Mouse (Mus musculus): ENCODE measurements around the gene Nhlh2. TPM values are rescaled to one million over a fixed set of nuclear protein-coding genes. Genes with fewer than 3 reads are reported as not detected.

Nhlh2 gene
- polyA plus RNA-seq, 1 experiment from 2014 or later: not detected

DNA sequence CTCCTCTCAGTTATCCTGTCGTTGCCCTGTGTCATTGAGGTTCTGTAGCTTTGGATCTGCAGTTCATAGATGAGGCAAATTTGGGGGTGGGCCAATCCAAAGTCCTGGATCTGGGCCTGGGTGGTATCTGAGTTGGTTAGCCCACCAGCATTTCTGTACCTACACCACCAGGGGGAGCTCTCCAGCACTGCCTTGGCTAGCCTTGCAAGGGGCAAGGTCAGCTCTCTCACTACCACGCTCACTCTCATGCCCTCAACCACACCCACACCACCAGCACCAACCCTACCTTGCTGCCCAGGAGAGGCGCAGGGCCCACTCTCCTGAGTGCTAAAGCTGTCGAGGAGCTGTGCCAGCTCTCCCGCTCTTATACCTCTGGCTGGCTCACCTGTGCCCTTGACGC is 18.0 kb downstream of the Nhlh2 start:
- Histone ChIP-seq H3K36me3 (replicated peaks) (no peaks in the 10 kb centered on the region), H3K9me3 (replicated peaks) (no peaks in the 10 kb centered on the region), H3K4me1 (replicated peaks) (no peaks in the 10 kb centered on the region), H3K4me2 (no peak overlapping the region), H3K27me3 (peaks cover 32% of the 10 kb centered on the region), H3K9ac (no peak overlapping the region), H3K27ac (replicated peaks) (no peak overlapping the region), H3K4me3 (replicated peaks) (no peak overlapping the region)
- no peak for ATAC-seq (ENCODE audit: insufficient read depth)
- WGBS (ENCODE audit: insufficient replicate concordance): 43% methylated on average over 6 of the region's 6 CpGs

DNA sequence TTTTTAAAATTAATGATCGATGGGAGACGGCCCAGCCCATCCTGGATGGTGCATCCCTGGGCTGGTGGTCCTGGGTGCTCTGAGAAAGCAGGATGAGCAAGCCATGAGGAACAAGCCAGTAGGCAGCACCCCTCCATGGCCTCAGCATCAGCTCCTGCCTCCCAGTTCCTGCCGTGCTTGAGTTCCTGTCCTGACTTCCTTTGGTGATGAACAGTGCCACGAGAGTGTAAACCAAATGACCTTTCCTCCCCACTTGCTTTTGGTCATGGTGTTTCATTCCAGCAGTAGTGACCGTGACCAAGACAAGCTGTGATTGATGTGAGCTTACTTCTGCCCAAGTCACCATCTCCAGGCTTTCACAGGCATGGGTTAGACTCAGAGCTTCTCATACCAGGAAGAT is 27.9 kb downstream of the Nhlh2 start:
- Histone ChIP-seq H3K27ac (replicated peaks) (no peak overlapping the region), H3K36me3 (replicated peaks) (no peaks in the 10 kb centered on the region), H3K4me2 (no peak overlapping the region), H3K4me1 (replicated peaks) (no peaks in the 10 kb centered on the region), H3K27me3 (no peaks in the 10 kb centered on the region), H3K4me3 (replicated peaks) (no peak overlapping the region), H3K9me3 (replicated peaks) (no peaks in the 10 kb centered on the region), H3K9ac (no peak overlapping the region)
- no peak for ATAC-seq (ENCODE audit: insufficient read depth)
- 57% methylated on average over 5 of the region's 5 CpGs for WGBS (ENCODE audit: insufficient replicate concordance)

DNA sequence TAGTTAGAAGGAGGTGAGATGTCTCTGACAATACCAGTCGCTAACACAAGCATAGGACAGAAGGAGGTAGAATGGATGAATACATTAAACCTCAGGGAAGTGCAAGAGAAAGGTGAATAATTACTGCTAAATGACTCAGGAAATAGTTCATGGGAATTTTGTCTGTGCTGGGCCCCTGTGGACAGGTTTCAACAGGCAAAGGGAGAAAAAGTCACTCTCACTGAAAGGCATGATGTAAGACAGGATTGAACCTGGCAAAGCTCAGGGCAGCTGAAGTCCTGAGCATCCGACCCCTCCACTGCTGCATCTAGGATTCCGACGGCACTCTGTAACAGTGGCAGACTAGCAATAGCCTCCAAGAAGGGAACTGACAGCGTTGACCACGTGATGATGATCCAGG is 28.7 kb downstream of the Nhlh2 start:
- H3K9me3 ChIP-seq (replicated peaks): no peaks in the 10 kb centered on the region
- H3K27ac ChIP-seq (replicated peaks): no peak overlapping the region
- no peaks in the 10 kb centered on the region for H3K4me1 ChIP-seq (replicated peaks)
- H3K9ac ChIP-seq: no peak overlapping the region
- 59% methylated on average over 6 of the region's 6 CpGs for WGBS (ENCODE audit: insufficient replicate concordance)
- H3K4me3 ChIP-seq (replicated peaks): no peak overlapping the region
- no peaks in the 10 kb centered on the region for H3K27me3 ChIP-seq
- no peak for ATAC-seq (ENCODE audit: insufficient read depth)
- H3K4me2 ChIP-seq: no peak overlapping the region
- no peaks in the 10 kb centered on the region for H3K36me3 ChIP-seq (replicated peaks)

DNA sequence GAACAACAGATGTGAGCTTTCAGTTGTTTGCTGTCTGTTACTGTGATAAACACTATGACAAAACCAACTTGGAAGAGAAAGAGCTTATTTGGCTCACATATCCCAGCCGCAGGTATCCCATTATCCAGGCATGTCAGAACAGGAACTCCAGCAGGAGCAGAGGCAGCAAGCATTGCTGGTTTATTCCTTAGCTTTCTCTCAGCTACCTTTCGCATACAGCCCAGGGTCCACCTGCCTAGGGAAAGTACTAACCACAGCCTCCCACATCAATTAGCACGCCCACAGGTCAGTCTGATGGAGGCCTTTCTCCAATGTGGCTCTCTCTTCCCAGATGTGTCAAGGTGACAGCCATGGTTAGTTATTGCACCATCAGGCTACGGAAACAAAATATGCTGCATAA is 31.8 kb downstream of the Nhlh2 start:
- WGBS (ENCODE audit: insufficient replicate concordance): 62% methylated on average over 4 of the region's 4 CpGs
- no peaks in the 10 kb centered on the region for H3K27me3 ChIP-seq
- ATAC-seq (ENCODE audit: insufficient read depth): no peak
- no peak overlapping the region for H3K27ac ChIP-seq (replicated peaks)
- no peaks in the 10 kb centered on the region for H3K4me1 ChIP-seq (replicated peaks)
- no peak overlapping the region for H3K9ac ChIP-seq
- H3K9me3 ChIP-seq (replicated peaks): no peaks in the 10 kb centered on the region
- no peaks in the 10 kb centered on the region for H3K36me3 ChIP-seq (replicated peaks)
- no peak overlapping the region for H3K4me2 ChIP-seq
- no peak overlapping the region for H3K4me3 ChIP-seq (replicated peaks)

DNA sequence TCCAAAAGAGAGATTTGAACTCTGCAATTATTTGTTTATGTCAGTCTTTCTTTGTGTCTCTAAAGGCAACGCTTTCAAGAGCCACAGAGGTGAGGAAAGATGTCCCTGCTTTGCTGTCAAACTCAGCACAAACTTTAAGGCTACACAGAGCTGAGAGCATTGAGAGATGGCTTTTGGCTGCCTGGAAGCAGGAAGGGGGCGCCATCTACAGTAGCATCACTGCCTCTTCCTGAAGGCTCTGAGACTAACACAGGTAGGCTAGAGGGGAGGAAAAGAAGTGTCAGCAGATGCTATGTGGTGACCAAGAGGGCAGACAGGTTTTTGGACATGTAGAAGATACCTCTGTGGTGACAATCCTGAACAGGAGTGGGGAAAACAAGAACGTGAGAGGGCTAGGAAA is 35.2 kb downstream of the Nhlh2 start:
- H3K4me3 ChIP-seq (replicated peaks): no peak overlapping the region
- H3K4me1 ChIP-seq (replicated peaks): no peaks in the 10 kb centered on the region
- H3K36me3 ChIP-seq (replicated peaks): no peaks in the 10 kb centered on the region
- H3K4me2 ChIP-seq: no peak overlapping the region
- WGBS (ENCODE audit: insufficient replicate concordance): 21% methylated on average over 3 of the region's 3 CpGs
- no peak overlapping the region for H3K9ac ChIP-seq
- H3K27me3 ChIP-seq: no peaks in the 10 kb centered on the region
- ATAC-seq (ENCODE audit: insufficient read depth): no peak
- H3K9me3 ChIP-seq (replicated peaks): no peaks in the 10 kb centered on the region
- H3K27ac ChIP-seq (replicated peaks): no peak overlapping the region

DNA sequence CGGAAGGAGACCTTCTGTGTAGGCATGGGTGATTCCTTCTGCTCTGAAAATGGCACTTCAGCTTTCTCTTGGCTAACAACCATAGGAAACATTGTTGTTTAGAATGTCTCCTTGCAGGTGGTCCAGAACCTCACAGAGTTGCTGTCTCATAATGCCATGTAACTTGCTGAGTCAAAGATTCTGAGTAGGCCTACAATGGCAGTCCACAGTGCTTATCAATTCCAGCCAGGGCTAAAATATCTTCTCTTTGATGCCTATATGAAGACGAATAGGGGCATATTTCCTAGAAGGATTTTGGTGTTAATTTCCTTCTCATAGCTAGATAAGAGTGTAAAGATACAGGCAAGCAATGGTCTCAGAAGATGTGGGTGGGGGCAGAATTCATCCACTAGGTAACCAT is 37.7 kb downstream of the Nhlh2 start:
- H3K36me3 ChIP-seq (replicated peaks): no peaks in the 10 kb centered on the region
- H3K4me1 ChIP-seq (replicated peaks): no peaks in the 10 kb centered on the region
- no peak overlapping the region for H3K27ac ChIP-seq (replicated peaks)
- no peak overlapping the region for H3K4me2 ChIP-seq
- H3K27me3 ChIP-seq: no peaks in the 10 kb centered on the region
- H3K9me3 ChIP-seq (replicated peaks): no peaks in the 10 kb centered on the region
- no peak for ATAC-seq (ENCODE audit: insufficient read depth)
- H3K4me3 ChIP-seq (replicated peaks): no peak overlapping the region
- 57% methylated on average over 2 of the region's 2 CpGs for WGBS (ENCODE audit: insufficient replicate concordance)
- no peak overlapping the region for H3K9ac ChIP-seq

DNA sequence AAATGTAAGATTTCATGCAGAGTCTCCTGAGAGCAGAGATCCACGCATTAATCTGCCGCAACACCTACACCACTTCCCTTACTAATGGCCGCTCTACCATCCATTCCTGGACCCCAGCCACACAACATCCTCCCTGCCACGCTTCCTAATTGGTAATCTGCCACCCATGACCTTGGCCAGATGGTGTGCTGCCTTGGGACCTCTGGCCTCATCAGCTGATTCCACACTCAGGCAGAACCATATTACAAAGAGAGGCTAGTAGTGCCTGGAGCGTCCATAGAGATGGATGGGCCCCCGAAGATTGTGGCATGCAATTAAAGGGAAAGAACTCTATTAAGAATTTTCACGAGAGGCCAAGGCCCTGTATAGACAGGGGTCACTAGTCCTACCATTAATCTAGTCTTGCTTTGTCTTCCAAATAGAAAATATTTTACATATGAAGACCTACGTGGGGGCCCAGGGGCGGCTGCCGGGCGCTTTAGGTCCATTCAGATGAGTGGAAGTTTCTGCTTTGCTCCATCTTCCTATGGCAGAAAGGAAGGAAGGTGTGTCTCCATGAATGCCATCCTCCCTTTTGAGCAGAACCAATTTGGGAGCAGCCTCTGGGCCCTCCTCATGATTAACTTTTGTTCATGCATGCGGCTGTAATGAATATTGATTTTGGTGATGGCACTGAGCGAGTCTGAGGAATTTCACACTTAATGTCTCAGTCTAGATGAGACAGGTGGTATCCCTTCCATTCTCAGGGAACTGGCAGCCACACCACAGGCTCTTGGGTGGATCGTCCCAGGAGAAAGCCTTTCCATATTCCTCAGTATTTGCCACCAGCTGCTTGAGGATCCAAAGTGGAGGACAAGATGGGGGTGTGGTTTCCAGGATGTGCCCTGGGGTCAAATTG is 39.6 kb downstream of the Nhlh2 start:
- WGBS (ENCODE audit: insufficient replicate concordance): 68% methylated on average over 14 of the region's 14 CpGs
- no peak for ATAC-seq (ENCODE audit: insufficient read depth)
- no peaks in the 10 kb centered on the region for H3K4me1 ChIP-seq (replicated peaks)
- H3K36me3 ChIP-seq (replicated peaks): no peaks in the 10 kb centered on the region
- H3K4me2 ChIP-seq: no peak overlapping the region
- H3K4me3 ChIP-seq (replicated peaks): no peak overlapping the region
- no peaks in the 10 kb centered on the region for H3K27me3 ChIP-seq
- H3K9ac ChIP-seq: no peak overlapping the region
- H3K27ac ChIP-seq (replicated peaks): no peak overlapping the region
- H3K9me3 ChIP-seq (replicated peaks): no peaks in the 10 kb centered on the region

DNA sequence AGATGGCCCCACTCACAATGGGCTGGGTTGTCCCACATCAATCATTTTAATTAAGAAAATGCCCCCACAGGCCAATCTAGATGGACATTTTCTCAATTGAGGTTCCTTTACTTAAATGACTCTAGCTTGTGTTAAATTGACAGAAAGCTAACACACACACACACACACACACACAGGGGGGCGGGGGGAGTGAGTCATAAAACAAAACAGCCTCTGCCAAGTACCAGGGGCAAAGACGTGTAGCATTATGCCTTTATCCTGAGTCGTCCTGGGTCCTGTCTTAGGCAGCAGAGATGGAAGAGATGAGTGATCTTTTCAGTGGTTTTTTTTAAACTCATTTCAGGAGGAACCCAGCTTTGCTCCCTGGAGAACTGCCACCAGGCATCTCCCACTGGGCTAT is 42.2 kb downstream of the Nhlh2 start:
- Histone ChIP-seq H3K4me1 (replicated peaks) (no peaks in the 10 kb centered on the region), H3K27ac (replicated peaks) (no peak overlapping the region), H3K4me3 (replicated peaks) (no peak overlapping the region), H3K27me3 (no peaks in the 10 kb centered on the region), H3K36me3 (replicated peaks) (no peaks in the 10 kb centered on the region), H3K9ac (no peak overlapping the region), H3K9me3 (replicated peaks) (no peaks in the 10 kb centered on the region), H3K4me2 (no peak overlapping the region)
- no peak for ATAC-seq (ENCODE audit: insufficient read depth)
- 40% methylated on average over 3 of the region's 3 CpGs for WGBS (ENCODE audit: insufficient replicate concordance)

DNA sequence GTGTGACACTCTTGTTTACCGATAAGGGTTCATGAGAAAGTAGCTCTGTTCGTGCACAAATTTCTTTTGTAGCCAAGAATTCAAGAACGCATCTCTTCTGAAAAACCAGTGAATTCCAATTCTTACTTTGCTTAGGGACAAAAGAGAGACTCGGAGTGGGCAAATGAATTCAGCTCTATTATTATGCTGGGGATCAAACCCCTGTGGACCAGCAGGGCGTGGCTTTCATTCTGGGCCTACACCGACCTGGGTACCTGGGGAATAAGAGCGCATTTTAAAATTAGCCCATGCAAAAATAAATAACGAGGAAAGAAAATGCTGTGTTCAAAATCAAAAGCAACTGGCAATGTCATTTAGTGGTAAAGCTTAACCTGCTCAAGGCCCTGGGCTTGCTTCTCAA is 43.4 kb downstream of the Nhlh2 start:
- Histone ChIP-seq H3K36me3 (replicated peaks) (no peaks in the 10 kb centered on the region), H3K9ac (no peak overlapping the region), H3K27ac (replicated peaks) (no peak overlapping the region), H3K4me2 (no peak overlapping the region), H3K4me3 (replicated peaks) (no peak overlapping the region), H3K4me1 (replicated peaks) (no peaks in the 10 kb centered on the region), H3K27me3 (no peaks in the 10 kb centered on the region), H3K9me3 (replicated peaks) (no peaks in the 10 kb centered on the region)
- ATAC-seq (ENCODE audit: insufficient read depth): no peak
- WGBS (ENCODE audit: insufficient replicate concordance): 56% methylated on average over 8 of the region's 8 CpGs

DNA sequence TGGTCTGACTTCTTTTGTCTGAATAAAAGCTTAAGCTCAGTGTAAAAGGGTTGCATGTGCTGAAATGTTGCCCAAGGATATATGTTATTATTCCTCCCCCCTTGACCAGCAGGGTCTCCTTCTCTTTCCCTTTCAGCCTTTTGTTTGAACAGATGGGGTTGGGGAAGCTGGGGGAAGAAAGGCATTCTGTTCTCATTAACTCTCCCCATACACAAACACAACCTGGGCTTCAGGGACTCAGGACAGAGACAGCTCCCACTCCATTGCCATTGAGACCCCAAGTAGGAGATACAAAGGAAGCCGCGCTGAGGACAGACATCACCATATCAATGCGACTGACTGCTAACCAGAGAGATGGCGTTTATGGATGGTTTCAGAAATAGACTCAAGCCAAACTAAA is 46.0 kb downstream of the Nhlh2 start:
- Histone ChIP-seq H3K27me3 (no peaks in the 10 kb centered on the region), H3K4me1 (replicated peaks) (no peaks in the 10 kb centered on the region), H3K27ac (replicated peaks) (no peak overlapping the region), H3K4me2 (no peak overlapping the region), H3K4me3 (replicated peaks) (no peak overlapping the region), H3K36me3 (replicated peaks) (no peaks in the 10 kb centered on the region), H3K9me3 (replicated peaks) (no peaks in the 10 kb centered on the region), H3K9ac (no peak overlapping the region)
- ATAC-seq (ENCODE audit: insufficient read depth): no peak
- 69% methylated on average over 4 of the region's 4 CpGs for WGBS (ENCODE audit: insufficient replicate concordance)

DNA sequence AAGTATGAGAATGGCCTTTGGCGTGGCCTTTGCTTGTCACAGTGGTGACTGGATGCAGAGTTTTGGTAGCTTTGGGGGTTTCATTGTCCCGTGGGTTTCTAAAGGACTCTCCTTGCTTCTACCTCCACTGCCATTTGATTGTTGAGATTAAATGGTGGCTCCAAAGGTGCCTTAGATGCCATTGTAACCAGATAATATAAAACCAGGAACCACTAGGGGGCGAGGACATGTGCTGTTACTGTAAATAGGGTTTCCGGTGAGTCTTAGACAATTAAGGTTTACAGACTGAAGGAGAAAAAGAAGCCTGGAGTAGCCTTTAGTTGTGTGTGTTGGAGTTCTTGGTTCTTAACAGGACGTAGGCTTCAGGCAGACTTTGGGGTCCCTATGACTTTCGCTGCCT is 50.2 kb downstream of the Nhlh2 start:
- no peak for ATAC-seq (ENCODE audit: insufficient read depth)
- Histone ChIP-seq H3K36me3 (replicated peaks) (no peaks in the 10 kb centered on the region), H3K9me3 (replicated peaks) (no peaks in the 10 kb centered on the region), H3K4me1 (replicated peaks) (peaks cover 6% of the 10 kb centered on the region; the same call in 1 of the 2 replicates), H3K9ac (no peak overlapping the region), H3K27me3 (no peaks in the 10 kb centered on the region), H3K27ac (replicated peaks) (no peak overlapping the region), H3K4me3 (replicated peaks) (no peak overlapping the region), H3K4me2 (no peak overlapping the region)
- 45% methylated on average over 6 of the region's 6 CpGs for WGBS (ENCODE audit: insufficient replicate concordance)

Data from liver, embryonic 15.5 days (tissue).